Mouse (Mus musculus) granulocyte monocyte progenitor cell, adult 5-6 weeks (primary cell): ENCODE results near the gene Krt42. TPM values are rescaled to one million over a fixed set of nuclear protein-coding genes. Genes with fewer than 3 reads are reported as not detected.
"Not testable (repeated sequence)": the region's sequence is repeated elsewhere in the genome, so short reads cannot be mapped to it uniquely, and the experiment has no call there.

Experiments
- ATAC-seq: replicated peaks from 2 replicates; pipeline ENCODE4 v1.8.0; 2016; ENCODE audit warnings: mild to moderate bottlenecking, moderate TSS enrichment, inconsistent platforms; ENCODE audit not compliant: poor library complexity, severe bottlenecking
- total RNA-seq, 2 experiments: library from RNA; stranded (forward) in 1 of 2; stranded (reverse) in 1 of 2; fragments of 200-712, 200-1000 nt in 1 of 2; fragments of >200 nt in 1 of 2; fragmentation: Nextera tagmentation in 1 of 2; gene quantifications; 2 replicates each; pipeline ENCODE4 v1.2.3; 2014 to 2017

The Krt42 gene
- total RNA-seq (2014; fragmentation: Nextera tagmentation) (not detected in 2 replicates), total RNA-seq (2017) (not detected in 2 replicates)

DNA sequence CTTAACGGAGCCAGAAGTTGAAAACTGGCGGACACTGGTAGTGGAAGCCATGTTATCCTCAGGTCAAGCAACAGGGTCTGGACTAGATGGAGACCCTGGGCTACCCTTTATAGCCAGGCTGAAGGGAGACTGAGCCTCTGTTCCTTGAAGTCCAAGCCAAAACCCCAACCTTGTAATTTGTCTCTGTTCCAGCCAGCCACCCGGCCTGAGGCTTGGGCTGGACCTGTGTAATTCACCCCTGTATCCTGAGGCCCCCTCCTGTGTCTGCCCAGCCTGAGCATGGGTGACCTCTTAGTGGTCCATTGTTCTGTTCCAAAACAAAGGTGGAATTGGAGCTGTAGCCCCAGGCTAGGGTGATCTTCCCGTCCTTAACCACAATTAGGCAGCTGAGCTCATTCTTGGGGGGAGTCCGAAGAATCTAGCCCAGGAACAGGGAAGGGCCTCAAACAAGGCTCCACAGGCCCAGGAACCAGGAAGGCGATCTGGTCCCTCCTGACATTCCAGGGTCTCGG is at the start of gene Krt42:
TSS of gene Krt42 (minus strand) at position 51 of the 512 bp plus-strand sequence.
- ATAC-seq = no peak

DNA sequence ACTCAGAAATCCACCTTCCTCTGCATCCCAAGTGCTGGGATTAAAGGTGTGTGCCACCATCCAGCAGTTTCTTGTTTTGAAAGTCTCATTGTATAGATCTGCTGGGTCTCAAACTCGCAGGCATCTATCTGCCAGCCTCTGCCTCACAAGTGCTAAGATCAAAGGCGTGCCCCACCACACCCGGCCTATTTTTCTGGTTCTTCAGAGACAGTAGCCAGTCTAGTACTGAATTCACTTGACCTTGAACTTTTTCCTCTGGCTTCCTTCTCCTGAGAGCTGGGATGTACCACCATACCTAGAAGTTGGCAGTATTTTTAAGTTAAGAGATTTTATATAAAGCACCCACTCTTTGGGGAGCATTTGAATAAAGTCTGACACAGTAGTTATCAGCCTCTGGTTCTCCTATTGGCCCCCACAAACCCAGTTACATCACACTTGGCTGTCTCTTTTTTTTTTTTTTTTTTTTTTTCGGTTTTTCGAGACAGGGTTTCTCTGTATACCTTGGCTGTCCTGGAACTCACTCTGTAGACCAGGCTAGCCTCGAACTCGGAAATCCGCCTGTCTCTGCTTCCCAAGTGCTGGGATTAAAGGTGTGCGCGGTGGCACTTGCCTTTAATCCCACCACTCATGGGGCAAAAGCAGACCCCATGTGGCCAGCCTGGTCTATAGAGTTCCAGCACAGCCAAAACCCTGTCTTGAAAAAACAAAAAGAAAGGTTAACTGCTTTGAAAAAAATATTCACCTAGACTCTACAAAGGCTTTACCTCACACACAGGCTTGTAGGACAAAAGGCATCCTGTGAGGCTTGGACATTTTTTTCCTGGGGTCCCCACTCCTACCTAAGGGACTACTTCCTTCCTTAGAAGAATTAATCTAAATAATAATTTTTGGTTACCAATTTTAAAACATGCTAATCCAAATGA is 49.1 kb upstream of the Krt42 start:
- no peak for ATAC-seq

DNA sequence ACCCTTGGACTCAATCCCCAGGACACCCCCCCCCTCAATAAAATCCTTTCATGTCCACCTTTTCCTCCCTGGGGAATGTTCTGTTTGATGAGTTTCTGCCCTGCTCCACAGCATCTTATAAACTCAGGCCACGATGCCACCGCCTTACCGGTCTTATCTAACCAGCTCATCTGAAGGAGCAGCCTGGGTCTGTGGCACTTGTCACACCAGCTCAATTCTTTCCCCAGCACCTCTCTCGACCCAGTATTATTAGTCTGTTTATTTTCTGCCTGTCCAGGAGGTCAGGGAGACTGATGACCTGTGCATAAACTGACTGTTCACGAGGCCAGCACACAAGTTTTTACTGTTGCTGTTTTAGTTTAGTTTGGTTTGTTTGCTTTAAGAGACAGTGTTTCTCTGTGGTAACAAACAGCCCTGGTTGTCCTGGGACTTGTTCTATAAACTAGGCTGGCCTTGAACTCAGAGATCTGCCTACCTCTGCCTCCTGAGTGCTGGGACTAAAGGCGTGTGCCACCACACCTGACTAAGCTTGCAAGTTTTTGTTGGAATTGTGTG is 48.2 kb upstream of the Krt42 start:
- no peak for ATAC-seq

DNA sequence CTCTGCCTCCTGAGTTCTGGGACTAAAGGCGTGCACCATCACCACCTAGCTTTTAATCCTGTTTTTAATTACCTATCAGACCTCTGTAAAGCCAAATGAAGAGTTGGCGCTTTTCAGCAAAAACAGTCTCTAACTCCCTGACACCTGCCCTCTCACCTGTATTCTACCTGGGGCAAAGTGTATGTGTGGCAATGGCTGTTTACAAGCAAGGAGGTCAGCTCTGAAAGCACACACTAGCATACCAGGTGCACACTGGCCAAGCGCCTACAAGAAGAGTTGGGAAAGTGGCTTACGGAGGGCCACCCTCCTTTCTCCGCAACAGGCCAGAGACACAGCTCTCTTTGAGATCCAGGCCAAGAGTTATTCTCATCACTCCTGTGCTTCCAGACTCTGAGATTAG is 45.8 kb upstream of the Krt42 start:
- no peak for ATAC-seq

DNA sequence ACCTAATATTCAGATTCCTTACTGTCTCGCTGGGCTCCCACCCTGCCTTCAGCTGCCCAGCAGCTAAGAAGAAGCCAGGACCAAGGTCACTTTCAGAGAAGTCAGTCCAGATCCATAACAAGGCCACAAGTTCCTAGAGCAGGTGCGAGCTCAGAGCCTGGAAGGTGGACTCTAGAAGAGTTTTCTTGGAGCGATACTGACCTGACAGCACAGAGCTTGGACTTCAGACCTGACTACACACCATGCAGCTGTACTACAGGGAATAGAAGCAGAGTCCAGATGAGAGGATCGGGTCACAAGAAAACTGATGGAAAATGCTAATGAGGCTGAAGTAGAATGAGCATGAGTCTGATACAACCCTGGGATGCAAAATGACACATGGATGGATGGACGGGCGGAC is 43.8 kb upstream of the Krt42 start:
- no peak for ATAC-seq

DNA sequence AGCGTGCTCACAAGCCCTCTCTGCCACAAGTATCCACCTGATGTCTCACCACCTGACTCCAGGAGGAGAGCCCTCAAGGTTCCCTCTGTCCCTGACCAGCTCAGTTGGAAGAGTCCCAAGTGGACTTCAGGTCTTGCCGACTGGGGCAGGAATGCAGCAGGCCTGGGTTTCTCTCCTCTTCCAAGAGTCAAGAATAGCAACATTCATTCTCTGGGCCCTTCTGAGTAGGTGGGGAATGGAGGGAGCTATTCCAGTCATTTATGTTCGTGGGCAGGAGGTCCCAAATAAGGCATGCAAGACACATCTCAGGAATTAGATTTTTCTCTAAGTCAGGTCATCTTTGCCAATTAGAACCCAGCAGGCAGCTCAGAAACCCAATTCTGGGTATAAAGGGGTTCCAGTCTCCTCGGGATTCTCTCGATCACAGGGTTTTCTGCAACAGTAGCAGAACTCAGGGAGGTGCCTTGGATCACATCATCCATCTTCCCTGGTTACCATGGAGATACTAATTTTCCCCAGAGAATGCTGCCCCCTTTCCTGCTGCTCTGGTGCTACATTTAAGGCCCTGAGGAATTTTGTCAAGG is 42.5 kb upstream of the Krt42 start:
- no peak for ATAC-seq

DNA sequence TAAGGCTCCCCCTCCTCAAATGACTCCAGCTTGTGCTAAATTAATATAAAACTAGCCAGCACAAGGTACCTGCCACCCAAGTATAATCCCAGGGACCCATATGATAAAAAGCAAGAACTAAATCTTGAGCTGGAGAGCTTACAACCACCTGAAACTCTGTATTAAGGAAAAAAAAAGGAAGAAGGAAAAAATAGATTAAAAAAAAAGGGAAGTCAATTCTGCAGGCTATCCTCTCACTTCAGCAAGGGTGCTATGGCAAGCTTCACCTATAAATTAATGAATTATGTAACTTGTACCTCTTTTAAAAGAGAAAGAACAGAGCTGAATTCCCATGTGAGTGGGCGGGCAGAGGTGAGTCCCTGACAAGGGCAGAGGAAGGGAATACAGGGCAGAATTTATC is 42.0 kb upstream of the Krt42 start:
- peak; percentile 55 for ATAC-seq

DNA sequence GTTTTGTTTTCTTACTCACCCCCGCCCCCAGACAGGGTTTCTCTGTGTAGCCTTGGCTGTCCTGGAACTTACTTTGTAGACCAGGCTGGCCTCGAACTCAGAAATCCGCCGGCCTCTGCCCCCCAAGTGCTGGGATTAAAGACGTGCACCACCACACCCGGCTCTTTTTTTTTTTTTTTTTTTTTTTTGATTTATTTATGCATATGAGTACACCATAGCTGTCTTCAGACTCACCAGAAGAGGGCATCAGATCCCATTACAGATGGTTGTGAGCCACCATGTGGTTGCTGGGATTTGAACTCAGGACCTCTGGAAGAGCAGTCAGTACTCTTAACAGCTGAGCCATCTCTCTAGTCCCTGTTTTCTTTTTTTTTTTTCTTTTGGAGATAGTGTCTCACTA is 39.0 kb upstream of the Krt42 start:
- not testable (repeated sequence) for ATAC-seq

DNA sequence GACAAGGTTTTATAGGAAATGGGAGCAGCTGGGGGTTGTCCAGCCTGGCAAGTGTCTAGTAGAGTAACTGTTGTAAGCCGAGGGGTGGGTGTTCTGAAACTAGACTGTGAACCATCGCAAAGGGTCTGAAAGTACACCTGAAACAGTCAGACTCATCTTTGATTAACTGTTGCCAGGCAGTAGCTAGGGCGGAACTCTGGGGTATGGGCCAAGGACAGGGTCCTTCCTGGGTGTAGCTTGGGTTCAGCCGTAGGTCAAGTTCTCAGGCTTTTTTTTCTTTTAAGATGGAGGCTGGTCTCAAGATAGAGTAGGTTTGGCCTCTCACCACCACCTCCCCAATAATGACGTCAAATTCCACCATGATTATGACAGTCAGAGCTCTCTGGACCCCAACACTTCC is 38.2 kb upstream of the Krt42 start:
- no peak for ATAC-seq

DNA sequence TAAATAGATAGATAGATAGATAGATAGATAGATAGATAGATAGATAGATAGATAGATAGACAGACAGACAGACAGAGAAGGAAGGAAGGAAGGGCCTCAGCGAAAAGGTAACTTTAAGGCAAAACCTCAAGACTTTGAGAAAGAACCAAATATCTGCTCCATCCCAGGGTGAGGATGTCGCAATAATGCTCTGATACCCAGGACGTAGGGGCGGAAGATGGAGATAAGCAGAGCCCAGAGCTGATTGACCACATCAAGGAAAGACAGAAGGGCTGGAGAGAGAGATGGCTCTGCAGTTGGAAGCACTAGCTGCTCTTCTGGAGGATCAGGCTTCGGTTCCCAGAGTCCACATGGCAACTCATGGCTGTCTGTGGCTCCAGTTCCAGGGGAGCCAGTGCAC is 31.6 kb upstream of the Krt42 start:
- no peak for ATAC-seq

DNA sequence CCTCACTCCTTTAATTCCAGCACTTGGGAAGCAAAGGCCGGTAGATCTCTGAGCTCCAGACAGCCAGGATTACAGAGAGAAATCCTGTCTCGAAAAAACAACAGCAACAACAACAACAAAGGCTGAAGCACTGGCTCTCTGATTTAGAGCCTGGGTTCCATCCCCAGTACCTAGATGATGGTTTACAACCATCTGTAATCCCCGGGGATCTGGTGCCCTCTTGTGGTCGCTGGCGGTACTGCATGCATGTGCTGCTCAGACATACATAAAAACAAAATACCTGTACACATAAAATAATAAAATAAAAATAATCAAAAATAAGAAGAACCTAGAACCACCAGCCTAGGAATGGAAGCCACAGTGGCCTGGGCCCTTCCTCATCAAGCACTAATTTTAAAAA is 30.6 kb upstream of the Krt42 start:
- ATAC-seq = no peak; the same call in 1 of the 2 replicates

DNA sequence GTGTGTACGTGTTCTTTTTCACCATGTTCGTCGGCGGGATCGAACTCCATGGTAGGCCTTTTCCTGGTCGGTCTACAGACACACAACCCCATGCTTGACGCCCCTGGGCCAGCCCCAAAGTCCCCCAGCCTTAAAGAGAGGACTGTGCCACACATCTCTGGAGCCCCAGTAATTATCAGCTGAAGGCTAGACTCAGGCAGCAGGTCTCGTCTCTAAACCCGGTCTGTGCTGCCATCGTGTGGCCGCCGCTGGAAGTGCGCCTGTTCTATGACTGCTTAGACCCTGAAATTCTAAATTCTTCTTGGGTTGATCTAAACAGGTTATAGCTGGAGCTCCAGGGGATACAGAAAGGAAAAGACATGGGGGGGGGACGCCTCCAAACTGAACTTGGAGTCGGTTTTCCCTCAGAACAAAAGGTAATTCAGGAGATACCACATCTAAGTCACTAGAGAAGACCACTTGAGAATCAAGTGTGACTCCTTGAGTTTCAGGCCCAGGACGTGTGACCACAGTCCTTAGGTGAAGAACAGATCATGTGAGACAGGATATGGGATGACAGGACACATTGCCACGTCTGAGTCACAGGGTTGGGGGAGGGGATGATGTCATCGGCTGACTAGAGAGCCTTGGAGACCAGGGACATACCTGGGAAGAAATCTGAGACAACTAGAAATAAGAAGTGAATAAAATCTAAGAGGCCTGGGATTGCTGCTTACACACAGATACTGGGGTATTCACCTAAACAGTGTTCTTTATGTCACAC is 28.8 kb upstream of the Krt42 start:
- peak; percentile 76 for ATAC-seq

DNA sequence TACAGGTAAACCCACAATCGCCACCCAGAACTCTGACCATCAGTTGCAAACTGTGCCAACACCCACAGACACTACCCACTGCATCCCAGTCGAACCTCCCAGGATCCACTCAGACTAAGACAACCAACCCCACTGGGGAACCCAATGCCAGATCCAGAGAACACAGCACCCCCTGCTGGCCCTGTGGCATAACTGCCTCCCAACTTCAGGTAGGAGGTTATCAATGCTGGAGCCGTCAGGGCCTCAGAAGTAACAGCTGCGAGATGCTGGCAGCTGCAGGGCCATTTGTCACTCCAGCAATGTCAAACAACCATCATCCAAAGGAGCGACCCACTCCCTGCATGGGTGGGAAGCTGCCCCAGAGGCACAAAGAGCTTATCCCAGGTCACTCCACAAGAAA is 28.1 kb upstream of the Krt42 start:
- ATAC-seq = peak; percentile 33; the same call in 1 of the 2 replicates

DNA sequence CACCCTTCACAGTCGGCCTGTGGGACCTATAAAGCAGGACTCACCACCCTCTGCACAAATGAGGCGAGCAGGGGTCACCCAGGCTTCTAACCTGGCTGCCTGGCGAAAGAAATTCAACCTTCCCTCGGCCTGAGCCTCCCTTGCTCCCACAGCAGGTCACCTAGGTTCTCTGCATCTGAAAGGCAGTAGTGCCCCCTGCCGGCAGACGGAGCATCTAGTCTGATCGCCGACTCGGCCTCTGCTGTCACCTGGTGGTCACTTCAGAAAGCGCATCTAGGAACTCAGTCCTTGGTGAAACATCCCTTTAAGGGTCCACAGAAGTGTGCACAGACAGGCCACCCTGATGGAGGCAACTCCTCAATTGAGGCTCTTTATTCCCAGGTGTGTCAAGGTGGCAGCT is 25.6 kb upstream of the Krt42 start:
- ATAC-seq = peak; percentile 76

DNA sequence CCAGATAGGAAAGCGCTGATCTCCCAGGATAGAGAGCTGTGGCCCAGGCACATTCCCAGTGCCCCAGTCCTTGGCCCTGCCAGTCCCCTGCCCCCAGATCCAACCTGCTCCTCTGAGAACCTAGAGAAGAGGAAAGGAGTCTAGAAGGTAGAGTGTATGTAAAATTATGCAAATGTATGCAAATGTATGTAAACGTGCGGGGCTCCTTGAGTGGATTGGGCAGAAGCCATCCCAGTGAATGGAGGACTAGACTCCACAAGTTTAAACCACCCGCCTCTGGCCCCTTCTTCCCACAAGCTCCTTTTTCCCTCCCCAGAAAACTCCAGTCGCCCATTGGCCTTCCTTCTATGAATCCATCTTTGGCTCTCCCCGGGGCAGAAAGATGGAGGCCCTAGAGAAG is 23.2 kb upstream of the Krt42 start:
- ATAC-seq = no peak

DNA sequence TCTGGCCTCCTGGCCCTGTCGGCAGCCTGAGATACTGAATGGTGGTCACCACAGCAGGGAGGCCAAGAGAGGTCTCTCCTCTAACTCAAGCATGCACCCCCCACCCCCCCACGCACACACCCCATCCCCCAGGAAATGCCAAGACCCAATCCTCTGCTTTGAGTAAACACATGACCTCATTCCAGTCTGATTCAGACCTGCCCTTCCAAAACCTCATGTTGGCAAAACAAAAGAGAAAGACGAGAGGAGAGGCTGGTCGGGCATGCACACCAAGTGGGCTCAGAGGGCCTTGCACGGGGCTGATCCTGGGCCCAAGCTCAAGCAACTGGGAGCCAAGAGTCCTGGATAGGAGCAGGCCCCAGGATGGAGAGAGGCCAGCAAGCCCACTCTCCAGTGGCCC is 20.6 kb upstream of the Krt42 start:
- no peak for ATAC-seq

DNA sequence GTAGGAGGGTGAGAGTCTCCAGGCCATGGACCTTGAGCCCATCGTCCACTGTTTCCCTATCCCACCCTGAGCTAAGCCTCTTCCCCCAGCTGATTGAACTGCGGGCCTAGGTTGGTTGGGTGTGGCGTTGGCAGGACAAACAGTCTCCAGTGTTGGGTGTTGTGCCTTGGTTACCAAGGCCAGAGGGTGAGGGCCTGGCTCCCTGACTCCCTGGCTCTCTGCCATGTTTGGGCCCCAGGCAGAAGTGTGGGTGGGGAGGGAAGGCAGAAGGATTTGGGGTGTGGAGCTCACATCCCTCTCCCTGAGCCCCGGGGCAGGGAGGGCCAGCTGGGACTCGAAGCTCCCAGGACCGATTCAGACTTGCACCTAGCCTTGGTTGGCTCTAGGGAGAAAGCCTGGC is 19.3 kb upstream of the Krt42 start:
- ATAC-seq = no peak

DNA sequence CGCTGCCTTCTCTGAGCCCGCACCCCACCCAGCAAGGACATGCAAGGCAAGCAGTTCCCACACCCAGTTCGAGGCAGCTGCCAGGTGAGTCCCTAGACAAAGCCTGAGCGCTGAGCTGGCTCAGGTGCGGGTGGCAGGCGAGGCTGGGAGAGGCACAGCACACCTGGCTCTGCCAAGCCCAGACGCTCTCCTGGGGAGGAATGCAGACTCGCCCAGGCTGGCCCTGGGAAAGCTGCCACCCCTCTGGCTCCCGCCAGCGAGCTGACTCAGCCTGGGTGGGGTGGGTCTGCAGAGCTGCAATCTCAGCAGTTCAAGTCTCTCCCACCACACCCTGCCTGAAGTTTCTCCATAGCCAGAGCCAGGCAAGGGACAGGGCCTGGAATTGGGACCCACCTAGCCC is 17.4 kb upstream of the Krt42 start:
- no peak for ATAC-seq

DNA sequence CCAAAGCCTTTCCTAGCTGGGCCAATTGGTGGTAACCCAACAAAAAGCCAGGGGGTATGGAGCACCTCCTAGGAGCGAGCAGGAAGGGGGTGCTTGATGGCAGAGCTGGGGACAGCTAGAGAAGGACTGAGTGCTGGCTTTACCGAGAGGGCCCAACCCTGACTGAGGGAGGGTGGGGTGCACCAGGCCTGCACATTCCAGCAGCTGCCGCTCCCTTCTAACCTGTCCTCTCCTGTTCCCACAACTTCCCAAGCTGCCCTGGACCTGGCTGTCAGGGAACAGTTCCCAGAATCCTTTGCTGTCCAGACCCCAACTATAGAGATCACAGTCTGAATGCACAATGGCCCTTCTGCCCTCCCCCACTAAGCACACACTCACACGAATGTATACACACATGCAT is 15.3 kb upstream of the Krt42 start:
- no peak for ATAC-seq

DNA sequence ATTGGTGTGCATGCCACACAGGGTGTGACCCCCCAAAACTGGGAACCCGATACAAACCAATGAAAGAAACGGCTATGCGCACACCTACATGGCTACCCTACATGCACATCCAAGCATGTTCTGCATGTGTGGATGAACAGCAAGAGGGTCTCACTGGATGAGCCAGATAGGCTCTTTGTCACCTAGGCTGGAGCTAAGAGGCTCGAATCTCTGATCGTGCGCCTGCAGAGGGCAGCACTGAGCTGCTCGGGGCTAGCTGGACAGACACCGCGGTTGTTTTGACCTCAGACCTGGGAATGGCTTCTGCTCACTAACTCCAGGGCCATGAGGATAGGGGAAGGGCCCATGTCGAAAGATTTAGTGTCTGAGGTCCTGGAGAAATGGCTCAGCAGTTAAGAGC is 12.9 kb upstream of the Krt42 start:
- peak; percentile 77 for ATAC-seq
